Mouse (Mus musculus): ENCODE results near the gene Celsr3. TPM values are rescaled to one million over a fixed set of nuclear protein-coding genes. Genes with fewer than 3 reads are reported as not detected.

Celsr3 gene
- polyA plus RNA-seq, 3 experiments from 2014 or later: not detected

- no peak for ATAC-seq
Measured at GRCm38 (mm10) chr9:108858792-108859527, 32.8 kb downstream of the Celsr3 start.

Other genes with a start within 250 kb of the Celsr3 start
- 10 to 100 TPM; 25.4 to 32.5 (median 28.0) TPM for gene Wdr6, start 247.6 kb upstream of the Celsr3 start, polyA plus RNA-seq (2017; shearing (Covaris generic))
- 10 to 100 TPM in 1 of 3 experiments, 1 to 10 TPM in 2; 5.6 to 10.9 (median 7.5) TPM for gene P4htm, start 228.7 kb upstream of the Celsr3 start, polyA plus RNA-seq (2017; shearing (Covaris generic))
- 10 to 100 TPM; 55.7 to 65.6 (median 62.7) TPM for gene Arih2, start 176.9 kb upstream of the Celsr3 start, polyA plus RNA-seq (2017; shearing (Covaris generic))
- gene Slc25a20, start 164.2 kb upstream of the Celsr3 start, polyA plus RNA-seq (2017; shearing (Covaris generic)): 10 to 100 TPM; 41.0 to 53.4 (median 48.2) TPM
- 10 to 100 TPM in 1 of 3 experiments, 1 to 10 TPM in 2; 7.7 to 11.9 (median 9.2) TPM for gene Prkar2a, start 137.0 kb upstream of the Celsr3 start, polyA plus RNA-seq (2017; shearing (Covaris generic))
- 10 to 100 TPM; 10.9 to 24.0 (median 19.8) TPM for gene Ip6k2, start 42.5 kb upstream of the Celsr3 start, polyA plus RNA-seq (2017; shearing (Covaris generic))
- 1 to 10 TPM; 6.0 to 7.1 (median 6.8) TPM for gene Nckipsd, start 18.0 kb upstream of the Celsr3 start, polyA plus RNA-seq (2017; shearing (Covaris generic))
- 10 to 100 TPM in 1 of 3 experiments, 1 to 10 TPM in 2; 7.3 to 12.6 (median 8.2) TPM for gene Slc26a6, start 27.0 kb downstream of the Celsr3 start, polyA plus RNA-seq (2017; shearing (Covaris generic))
- not detected for gene Tmem89, start 88.3 kb downstream of the Celsr3 start, polyA plus RNA-seq (2017; shearing (Covaris generic))
- 100 to 1,000 TPM; 187 to 203 (median 188) TPM for gene Uqcrc1, start 110.3 kb downstream of the Celsr3 start, polyA plus RNA-seq (2017; shearing (Covaris generic))
- under 1 TPM in 2 of 3 experiments, not detected in 1; 0.05 to 0.39 TPM for gene Col7a1, start 127.3 kb downstream of the Celsr3 start, polyA plus RNA-seq (2017; shearing (Covaris generic))
- gene Ucn2, start 159.7 kb downstream of the Celsr3 start, polyA plus RNA-seq (2017; shearing (Covaris generic)): not detected
- 1 to 10 TPM; 2.7 to 4.4 (median 4.2) TPM for gene Pfkfb4, start 165.5 kb downstream of the Celsr3 start, polyA plus RNA-seq (2017; shearing (Covaris generic))
- gene Shisa5, start 212.2 kb downstream of the Celsr3 start, polyA plus RNA-seq (2017; shearing (Covaris generic)): 1,000 to 10,000 TPM; 1,866 to 3,808 (median 3,640) TPM
- gene Trex1, start 233.4 kb downstream of the Celsr3 start, polyA plus RNA-seq (2017; shearing (Covaris generic)): 10 to 100 TPM; 42.7 to 50.3 (median 49.9) TPM
- 10 to 100 TPM; 19.2 to 28.2 (median 24.9) TPM for gene Atrip, start 247.8 kb downstream of the Celsr3 start, polyA plus RNA-seq (2017; shearing (Covaris generic))